Mouse (Mus musculus) v-Abl transformed pro-B cells (cell line): ENCODE measurements around the gene Ccdc13.

ENCODE experiments used
- in situ Hi-C, 2 experiments: fragments of 400-800 bp; cut with MboI; formaldehyde crosslinking; loops; one replicate each; pipeline ENCODE4 v1.15.1; 2025; ENCODE audit not compliant: unreplicated experiment in 2 of 2

The Ccdc13 gene

GRCm38 (mm10) chr9:121854246-121854645 lies 15.0 kb upstream of the Ccdc13 start:
- in situ Hi-C loops, result loop anchor here in 1 of 2 experiments (25.0 kb wide), 1 partner anchor 1267 kb away; no protein-coding TSS in a partner anchor

GRCm38 (mm10) chr9:121847842-121848241 lies 8.6 kb upstream of the Ccdc13 start:
- in situ Hi-C loops, result loop anchor here in 1 of 2 experiments (10.0 to 25.0 kb wide), 3 partner anchors 137 to 889 kb away; partner anchors contain the start of gene Topaz1

- in situ Hi-C loops, result loop anchor here in 1 of 2 experiments (10.0 to 25.0 kb wide), 3 partner anchors 138 to 890 kb away; partner anchors contain the start of gene Topaz1
These were observed 7.9 kb upstream of the Ccdc13 start for GRCm38 (mm10) chr9:121847138-121847537.

GRCm38 (mm10) chr9:121846526-121847118 lies 7.4 kb upstream of the Ccdc13 start:
- in situ Hi-C loops, result loop anchor here in 1 of 2 experiments (10.0 to 25.0 kb wide), 3 partner anchors 138 to 891 kb away; partner anchors contain the start of gene Topaz1

GRCm38 (mm10) chr9:121842914-121843313 lies 3.7 kb upstream of the Ccdc13 start:
- in situ Hi-C loops, result loop anchor here in 1 of 2 experiments (10.0 to 25.0 kb wide), 3 partner anchors 142 to 894 kb away; partner anchors contain the start of gene Topaz1

GRCm38 (mm10) chr9:121839622-121839965 lies 333 bp upstream of the Ccdc13 start:
- in situ Hi-C loops, result loop anchor here (5.0 to 25.0 kb wide), 5 partner anchors 38 to 898 kb away; partner anchors contain the start of gene Topaz1 (in 1 of the 2)

- in situ Hi-C loops, result loop anchor here (5.0 to 25.0 kb wide), 5 partner anchors 39 to 899 kb away; partner anchors contain the start of gene Topaz1 (in 1 of the 2)
These were observed 1.3 kb downstream of the Ccdc13 start for GRCm38 (mm10) chr9:121838008-121838407.

- in situ Hi-C loops, result loop anchor here (5.0 to 25.0 kb wide), 5 partner anchors 43 to 903 kb away; partner anchors contain the start of gene Topaz1 (in 1 of the 2)
These were observed 5.4 kb downstream of the Ccdc13 start for GRCm38 (mm10) chr9:121833825-121834224.

- in situ Hi-C loops, result loop anchor here (5.0 to 25.0 kb wide), 5 partner anchors 46 to 906 kb away; partner anchors contain the start of gene Topaz1 (in 1 of the 2)
These were observed 8.3 kb downstream of the Ccdc13 start for GRCm38 (mm10) chr9:121830956-121831293.

GRCm38 (mm10) chr9:121830243-121830955 lies 8.9 kb downstream of the Ccdc13 start:
- in situ Hi-C loops, result loop anchor here (5.0 to 25.0 kb wide), 5 partner anchors 47 to 907 kb away; partner anchors contain the start of gene Topaz1 (in 1 of the 2)

GRCm38 (mm10) chr9:121829270-121829992 lies 9.8 kb downstream of the Ccdc13 start:
- in situ Hi-C loops, result loop anchor here (5.0 to 25.0 kb wide), 6 partner anchors 165 to 908 kb away; partner anchors contain the start of gene Topaz1 (in 1 of the 2)

- in situ Hi-C loops, result loop anchor here (5.0 to 25.0 kb wide), 6 partner anchors 164 to 909 kb away; partner anchors contain the start of gene Topaz1 (in 1 of the 2)
These were observed 10.9 kb downstream of the Ccdc13 start for GRCm38 (mm10) chr9:121828314-121828713.

GRCm38 (mm10) chr9:121826356-121826755 lies 12.9 kb downstream of the Ccdc13 start:
- in situ Hi-C loops, result loop anchor here (5.0 to 25.0 kb wide), 6 partner anchors 162 to 911 kb away; partner anchors contain the start of gene Topaz1 (in 1 of the 2)

- in situ Hi-C loops, result loop anchor here (10.0 kb wide), 3 partner anchors 159 to 381 kb away; no protein-coding TSS in a partner anchor
These were observed 15.3 kb downstream of the Ccdc13 start for GRCm38 (mm10) chr9:121823991-121824390.

GRCm38 (mm10) chr9:121823051-121823450 lies 16.2 kb downstream of the Ccdc13 start:
- in situ Hi-C loops, result loop anchor here (10.0 kb wide), 3 partner anchors 158 to 382 kb away; no protein-coding TSS in a partner anchor

GRCm38 (mm10) chr9:121822585-121822991 lies 16.7 kb downstream of the Ccdc13 start:
- in situ Hi-C loops, result loop anchor here (10.0 kb wide), 3 partner anchors 158 to 382 kb away; no protein-coding TSS in a partner anchor

GRCm38 (mm10) chr9:121820765-121821164 lies 18.5 kb downstream of the Ccdc13 start:
- in situ Hi-C loops, result loop anchor here (10.0 kb wide), 3 partner anchors 156 to 384 kb away; no protein-coding TSS in a partner anchor

- in situ Hi-C loops, result loop anchor here (10.0 kb wide), 3 partner anchors 155 to 385 kb away; no protein-coding TSS in a partner anchor
These were observed 19.3 kb downstream of the Ccdc13 start for GRCm38 (mm10) chr9:121819771-121820471.
